Mouse (Mus musculus): Measurements from ENCODE around the gene Irx3. TPM values are rescaled to one million over a fixed set of nuclear protein-coding genes. Genes with fewer than 3 reads are reported as not detected.

Gene Irx3
- polyA plus RNA-seq, 1 experiment from 2014 or later, result 0.09 TPM

DNA sequence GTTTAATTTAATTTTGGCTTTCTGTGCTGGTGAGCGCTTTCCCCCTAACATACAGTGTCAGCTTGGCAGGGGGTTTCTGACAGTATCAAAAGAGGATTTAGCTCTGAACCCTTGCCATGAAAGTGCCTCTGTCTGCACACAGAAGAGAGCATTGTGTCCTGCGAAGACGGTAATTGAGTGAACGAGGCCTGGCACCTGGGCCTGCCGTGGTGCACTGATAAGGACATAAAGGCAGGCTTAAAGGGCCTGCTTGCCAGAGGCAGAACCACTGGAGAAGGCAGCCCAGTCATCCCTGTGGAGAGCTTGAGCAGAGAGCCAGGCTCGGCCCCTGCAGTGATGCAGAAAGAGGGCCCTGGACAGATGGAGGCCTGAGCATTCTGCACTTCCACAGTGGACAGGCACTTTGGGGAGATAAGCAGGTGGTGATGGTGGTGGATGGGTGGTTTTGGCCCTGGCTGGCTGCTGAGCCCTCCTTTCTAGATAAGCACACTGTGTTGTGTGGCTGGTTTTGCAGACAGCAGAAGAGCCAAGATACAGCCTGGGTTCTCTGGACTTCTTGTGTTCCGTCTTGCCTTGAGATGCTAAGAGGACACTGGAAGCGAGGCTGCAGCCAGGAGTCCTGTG, 36.3 kb downstream of the Irx3 start:
- 32% methylated on average over 8 of the region's 8 CpGs for WGBS (ENCODE audit: insufficient replicate concordance)
- Histone ChIP-seq H3K9ac (no peak overlapping the region), H3K4me3 (replicated peaks) (no peak overlapping the region), H3K27ac (replicated peaks) (no peak overlapping the region), H3K27me3 (peaks cover 6% of the 10 kb centered on the region), H3K36me3 (replicated peaks) (no peaks in the 10 kb centered on the region), H3K4me1 (replicated peaks) (no peaks in the 10 kb centered on the region; the same call in 1 of the 2 replicates), H3K4me2 (no peak overlapping the region), H3K9me3 (replicated peaks) (no peaks in the 10 kb centered on the region)
- peak; percentile 61 for ATAC-seq (ENCODE audit: insufficient read depth)

DNA sequence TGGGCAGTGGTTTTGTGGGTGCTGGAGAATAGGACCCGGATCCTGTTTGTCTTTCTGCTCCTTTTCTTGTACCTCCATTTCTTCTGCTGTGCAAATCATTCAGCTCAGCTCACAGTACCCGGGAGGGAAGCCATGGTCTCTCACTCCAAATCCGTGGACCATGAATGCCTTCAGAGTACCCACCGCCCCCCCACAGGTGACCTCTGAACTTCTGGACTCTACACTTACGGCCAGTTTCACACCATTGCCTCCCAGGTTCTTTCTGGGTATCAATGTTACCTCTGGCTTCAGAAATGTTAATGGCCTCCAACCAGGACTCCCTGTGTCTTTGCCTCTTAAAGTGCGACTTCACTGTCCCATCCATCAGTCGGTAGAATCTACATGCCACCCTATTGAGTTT, 46.3 kb downstream of the Irx3 start:
- 59% methylated on average over 7 of the region's 7 CpGs for WGBS (ENCODE audit: insufficient replicate concordance)
- no peak for ATAC-seq (ENCODE audit: insufficient read depth)
- no peak overlapping the region for H3K4me2 ChIP-seq

DNA sequence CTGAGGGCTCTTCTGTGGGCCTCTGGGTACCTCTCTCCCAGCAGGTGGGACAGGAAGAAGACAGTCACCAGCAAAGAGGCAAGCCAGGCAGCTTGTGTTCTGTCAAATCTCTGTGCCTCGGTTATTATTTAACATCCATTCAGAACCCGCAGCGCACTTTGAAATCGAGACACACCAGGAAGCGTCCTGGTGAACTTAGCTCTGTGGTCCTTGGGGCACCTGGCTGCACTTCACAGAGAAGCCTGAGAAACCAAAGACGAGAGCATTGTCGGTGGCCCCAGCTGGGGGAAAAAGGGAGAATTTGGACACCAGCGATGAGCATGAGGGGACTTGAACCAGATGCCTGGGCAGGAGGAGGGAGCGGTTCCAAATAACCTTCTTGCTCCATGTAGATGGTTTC, 46.8 kb downstream of the Irx3 start:
- H3K4me3 ChIP-seq (replicated peaks), result no peak overlapping the region
- no peak overlapping the region for H3K9ac ChIP-seq
- H3K9me3 ChIP-seq (replicated peaks), result no peaks in the 10 kb centered on the region
- no peaks in the 10 kb centered on the region for H3K27me3 ChIP-seq
- WGBS (ENCODE audit: insufficient replicate concordance), result 76% methylated on average over 9 of the region's 9 CpGs
- no peaks in the 10 kb centered on the region for H3K36me3 ChIP-seq (replicated peaks)
- no peak overlapping the region for H3K4me2 ChIP-seq
- H3K4me1 ChIP-seq (replicated peaks), result no peaks in the 10 kb centered on the region
- H3K27ac ChIP-seq (replicated peaks), result no peak overlapping the region
- ATAC-seq (ENCODE audit: insufficient read depth), result no peak

More for the DNA sequence above, 46.3 kb downstream of the Irx3 start:
- no peaks in the 10 kb centered on the region for H3K9me3 ChIP-seq (replicated peaks)
- H3K9ac ChIP-seq, result no peak overlapping the region
- H3K27me3 ChIP-seq, result no peaks in the 10 kb centered on the region
- H3K36me3 ChIP-seq (replicated peaks), result no peaks in the 10 kb centered on the region
- H3K4me1 ChIP-seq (replicated peaks), result no peaks in the 10 kb centered on the region
- no peak overlapping the region for H3K4me3 ChIP-seq (replicated peaks)
- no peak overlapping the region for H3K27ac ChIP-seq (replicated peaks)

DNA sequence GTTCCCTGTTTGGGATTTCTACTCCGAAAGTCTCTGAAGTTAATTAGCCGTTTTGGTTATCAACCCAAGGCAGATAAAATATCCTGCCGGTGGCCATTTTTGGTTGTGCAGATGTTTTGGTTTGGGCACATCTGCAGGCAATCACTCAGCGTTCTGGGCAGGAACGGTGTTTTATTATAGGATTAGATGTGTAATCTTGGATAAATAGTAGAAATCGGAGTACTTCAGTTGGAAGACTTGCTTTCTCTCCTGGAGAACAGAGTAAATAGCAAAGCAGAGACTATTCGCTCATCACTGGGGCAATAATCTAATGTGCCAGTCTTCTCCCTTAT, 51.1 kb downstream of the Irx3 start:
- H3K27ac ChIP-seq (replicated peaks), result no peak overlapping the region
- no peak for ATAC-seq (ENCODE audit: insufficient read depth)
- H3K9ac ChIP-seq, result no peak overlapping the region
- no peaks in the 10 kb centered on the region for H3K9me3 ChIP-seq (replicated peaks)
- no peaks in the 10 kb centered on the region for H3K4me1 ChIP-seq (replicated peaks)
- H3K4me2 ChIP-seq, result no peak overlapping the region
- no peak overlapping the region for H3K4me3 ChIP-seq (replicated peaks)
- H3K36me3 ChIP-seq (replicated peaks), result no peaks in the 10 kb centered on the region
- peaks cover 3% of the 10 kb centered on the region; the same call in 1 of the 2 replicates for H3K27me3 ChIP-seq
- WGBS (ENCODE audit: insufficient replicate concordance), result 72% methylated on average over 7 of the region's 7 CpGs

DNA sequence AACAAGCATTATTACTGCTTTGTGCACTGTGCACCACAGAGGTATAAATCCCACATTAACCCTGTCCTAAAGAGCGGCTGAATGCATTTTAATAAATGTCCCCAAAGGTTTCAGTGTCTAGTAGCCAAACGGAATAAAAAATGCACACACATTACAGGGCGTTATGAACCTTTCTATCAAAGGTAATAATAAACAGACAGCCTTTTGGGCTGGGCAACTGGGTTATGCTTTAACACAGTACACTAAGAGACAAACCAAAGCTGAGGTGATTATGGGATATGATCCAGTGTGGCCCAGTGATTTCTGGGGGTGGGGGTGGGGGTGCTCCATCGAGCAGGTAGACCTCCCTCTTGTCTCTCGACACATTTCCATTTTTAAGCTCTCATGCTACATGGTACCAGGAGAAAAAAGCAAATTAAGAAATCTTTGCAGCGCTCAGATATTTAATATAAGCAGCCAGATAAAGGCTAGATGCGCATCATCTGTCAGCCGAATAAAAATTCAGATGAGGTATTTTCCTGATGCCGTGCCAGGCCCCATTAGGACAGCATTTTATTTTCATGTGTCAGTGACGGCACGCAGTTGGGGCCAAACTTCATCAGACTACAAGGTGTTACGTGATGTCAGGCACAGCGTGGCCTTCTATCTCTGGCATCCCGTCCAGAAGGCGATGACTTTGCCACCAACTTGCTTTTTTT, 51.6 kb downstream of the Irx3 start:
- no peaks in the 10 kb centered on the region for H3K4me1 ChIP-seq (replicated peaks)
- H3K27ac ChIP-seq (replicated peaks), result no peak overlapping the region
- no peak overlapping the region for H3K4me2 ChIP-seq
- no peak overlapping the region for H3K9ac ChIP-seq
- no peak overlapping the region for H3K4me3 ChIP-seq (replicated peaks)
- no peaks in the 10 kb centered on the region for H3K36me3 ChIP-seq (replicated peaks)
- no peaks in the 10 kb centered on the region for H3K9me3 ChIP-seq (replicated peaks)
- WGBS (ENCODE audit: insufficient replicate concordance), result 69% methylated on average over 15 of the region's 15 CpGs
- H3K27me3 ChIP-seq, result peaks cover 3% of the 10 kb centered on the region; the same call in 1 of the 2 replicates
- ATAC-seq (ENCODE audit: insufficient read depth), result no peak

DNA sequence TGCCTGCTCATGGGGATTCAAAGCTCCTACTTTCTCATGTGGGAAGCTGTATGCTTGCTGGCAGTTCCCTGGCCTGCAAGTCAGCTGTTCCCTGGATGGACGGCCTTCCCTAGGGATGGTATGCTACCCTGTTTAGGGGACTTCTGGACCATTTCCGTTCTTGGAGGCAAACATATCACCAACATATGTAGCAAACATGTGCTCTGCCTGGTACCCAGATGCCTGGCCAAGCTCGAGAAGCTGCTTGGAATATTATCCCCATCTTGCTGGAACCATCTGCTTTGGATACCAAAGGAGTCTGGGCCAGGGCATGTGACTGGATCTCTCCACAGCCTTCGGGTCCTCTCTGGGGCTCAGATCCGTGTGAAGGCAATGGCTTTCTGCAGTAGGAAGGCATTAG, 52.5 kb downstream of the Irx3 start:
- H3K27ac ChIP-seq (replicated peaks), result no peak overlapping the region
- H3K27me3 ChIP-seq, result peaks cover 3% of the 10 kb centered on the region; the same call in 1 of the 2 replicates
- H3K9me3 ChIP-seq (replicated peaks), result no peaks in the 10 kb centered on the region
- no peak overlapping the region for H3K9ac ChIP-seq
- H3K4me3 ChIP-seq (replicated peaks), result no peak overlapping the region
- ATAC-seq (ENCODE audit: insufficient read depth), result no peak
- 51% methylated on average over 5 of the region's 5 CpGs for WGBS (ENCODE audit: insufficient replicate concordance)
- no peaks in the 10 kb centered on the region for H3K4me1 ChIP-seq (replicated peaks)
- H3K36me3 ChIP-seq (replicated peaks), result no peaks in the 10 kb centered on the region
- H3K4me2 ChIP-seq, result no peak overlapping the region
